Mouse (Mus musculus) heart, adult 11 months (tissue): Measurements from ENCODE around the gene Cnpy2.
"Not testable (repeated sequence)": the region's sequence is repeated elsewhere in the genome, so short reads cannot be mapped to it uniquely, and the experiment has no call there.

Source experiments
- DNase-seq: peaks from one replicate; pipeline ENCODE4 v3.0.0; 2022

Gene Cnpy2

GRCm38 (mm10) chr10:128322141-128323108 lies at the start of gene Cnpy2:
Gene Cnpy2, plus strand, starts transcription at chr10:128322459.
- peak; percentile 98 for DNase-seq

- not testable (repeated sequence) for DNase-seq
Measured at GRCm38 (mm10) chr10:128272819-128273439, 49.3 kb upstream of the Cnpy2 start.

- DNase-seq = not testable (repeated sequence)
Measured at GRCm38 (mm10) chr10:128275374-128275773, 46.9 kb upstream of the Cnpy2 start.

DNA sequence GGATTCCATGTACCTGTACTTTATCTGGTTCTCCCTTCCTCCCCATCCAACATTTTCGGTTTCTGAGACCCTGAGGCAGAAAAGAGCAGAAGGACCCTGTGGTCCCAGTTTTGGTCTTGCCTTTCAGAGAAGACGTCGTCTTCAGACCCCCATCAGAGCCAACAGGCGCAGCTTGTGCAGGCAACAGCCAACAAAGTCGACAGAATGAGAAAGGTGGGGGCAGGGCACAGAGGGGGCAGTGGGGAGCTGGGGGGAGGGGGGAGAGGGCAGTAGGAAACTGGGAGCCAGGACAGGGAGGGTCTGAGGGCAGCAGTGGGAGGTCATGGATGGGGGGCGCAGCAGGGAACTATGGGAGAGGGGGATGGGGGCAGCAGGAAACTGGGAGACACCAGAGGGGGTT lies 44.1 kb upstream of the Cnpy2 start:
- DNase-seq = no peak

DNA sequence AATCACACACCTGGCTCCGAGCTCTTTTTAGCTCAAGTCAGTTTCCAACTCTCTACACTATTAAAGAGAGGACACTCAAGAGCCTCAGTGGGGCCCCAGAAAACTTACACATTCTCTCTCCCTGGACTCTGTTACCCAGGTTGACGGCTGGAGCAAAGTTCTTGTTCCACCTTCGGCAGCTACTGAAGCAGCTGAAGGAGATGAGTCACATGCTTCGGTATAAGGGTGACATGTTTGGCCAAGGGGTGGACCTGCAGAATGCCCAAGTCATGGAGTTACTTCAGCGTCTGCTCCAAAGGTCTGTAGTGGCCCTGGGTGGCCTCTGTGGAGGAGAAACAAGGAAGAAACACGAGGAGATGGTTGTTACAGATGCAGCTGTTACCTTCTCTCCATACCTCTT lies 41.3 kb upstream of the Cnpy2 start:
- no peak for DNase-seq

- no peak for DNase-seq
Measured at GRCm38 (mm10) chr10:128281682-128282081, 40.6 kb upstream of the Cnpy2 start.

GRCm38 (mm10) chr10:128282886-128283450 lies 39.3 kb upstream of the Cnpy2 start:
- DNase-seq = no peak

DNA sequence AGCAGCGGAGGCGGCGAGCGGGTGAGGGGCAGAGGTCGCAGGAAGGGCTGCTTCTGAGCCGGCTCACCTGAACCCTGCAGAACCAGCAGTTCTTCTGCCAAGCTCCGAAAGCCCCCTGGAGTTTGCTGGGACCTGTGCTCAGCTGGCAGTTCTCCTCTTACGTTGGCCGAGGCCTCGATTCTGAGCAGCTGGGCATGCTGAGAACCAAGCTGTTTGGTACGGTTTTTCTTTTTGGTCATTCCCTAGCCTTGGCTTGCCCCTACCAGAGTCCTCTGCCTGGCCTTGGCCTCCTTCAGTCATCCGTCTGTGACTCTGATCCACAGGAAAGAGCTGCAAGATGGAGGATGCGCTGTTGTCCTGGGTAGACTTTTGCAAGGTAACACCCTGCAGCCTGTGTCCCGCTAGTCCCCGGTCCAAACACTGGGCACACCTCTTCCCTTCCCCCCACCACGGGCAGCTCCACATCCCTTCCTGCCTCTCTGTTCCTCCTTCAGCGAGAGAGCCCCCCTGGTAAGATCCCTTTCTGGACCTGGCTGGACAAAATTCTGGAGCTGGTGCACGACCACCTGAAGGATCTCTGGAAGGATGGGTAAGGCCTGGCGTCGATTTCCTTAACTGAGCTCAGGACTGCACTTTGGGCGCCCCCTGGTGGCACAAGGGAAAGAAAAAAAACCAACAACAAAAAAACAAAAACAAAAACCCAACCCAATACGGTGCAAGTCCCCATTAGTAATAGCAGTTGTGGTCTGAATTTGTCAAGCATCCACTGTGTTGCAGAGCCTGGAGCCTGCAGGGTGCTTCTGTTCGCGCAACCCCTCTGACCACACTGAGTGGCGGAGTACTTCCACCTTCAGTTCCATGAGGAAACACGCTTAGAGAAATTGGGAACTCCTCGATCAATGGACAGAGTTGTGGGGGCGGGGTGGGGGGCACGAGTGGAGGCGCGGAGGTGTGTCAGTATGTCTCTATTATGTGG lies 38.4 kb upstream of the Cnpy2 start:
- DNase-seq = peak; percentile 91

GRCm38 (mm10) chr10:128290594-128290993 lies 31.7 kb upstream of the Cnpy2 start:
- peak; percentile 96 for DNase-seq

DNA sequence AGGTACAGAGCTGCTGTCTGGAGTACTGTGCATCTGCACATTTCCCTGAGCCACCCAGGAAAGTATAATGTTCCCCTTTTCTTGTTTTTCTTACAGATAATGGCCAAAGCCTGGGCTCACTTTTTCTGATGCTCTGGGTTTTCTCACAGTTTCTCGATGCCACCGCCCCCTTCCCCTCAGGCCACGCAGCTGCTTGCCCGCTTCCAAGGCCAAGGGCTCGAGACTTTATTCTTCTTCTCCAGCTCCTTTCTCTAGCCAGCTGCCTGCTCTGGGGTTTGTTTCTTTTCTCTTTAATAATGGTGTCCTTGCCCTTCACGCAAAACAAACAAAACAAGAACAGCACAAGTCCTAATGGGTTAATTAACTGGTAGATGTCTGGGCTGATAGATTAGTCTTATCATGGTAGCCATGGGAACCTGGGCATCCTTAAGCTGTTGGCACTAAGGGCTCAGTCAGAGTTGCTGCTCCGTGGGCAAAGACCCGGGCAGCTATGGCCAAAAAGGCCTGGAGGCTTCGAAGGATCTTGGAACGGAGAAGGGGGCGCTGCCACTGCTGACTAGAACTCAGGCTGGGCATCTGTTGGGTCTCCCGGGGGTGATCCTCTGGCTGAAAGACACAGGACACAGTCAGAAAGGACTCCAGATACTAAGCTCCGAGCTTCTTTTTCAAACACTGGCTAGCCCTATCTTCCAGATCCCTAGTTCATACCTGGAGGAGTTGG lies 25.7 kb upstream of the Cnpy2 start:
- DNase-seq = no peak

- DNase-seq = no peak
Measured at GRCm38 (mm10) chr10:128297221-128297620, 25.0 kb upstream of the Cnpy2 start.

GRCm38 (mm10) chr10:128297622-128298021 lies 24.6 kb upstream of the Cnpy2 start:
- DNase-seq = no peak

- no peak for DNase-seq
Measured at GRCm38 (mm10) chr10:128298243-128298642, 24.0 kb upstream of the Cnpy2 start.

DNA sequence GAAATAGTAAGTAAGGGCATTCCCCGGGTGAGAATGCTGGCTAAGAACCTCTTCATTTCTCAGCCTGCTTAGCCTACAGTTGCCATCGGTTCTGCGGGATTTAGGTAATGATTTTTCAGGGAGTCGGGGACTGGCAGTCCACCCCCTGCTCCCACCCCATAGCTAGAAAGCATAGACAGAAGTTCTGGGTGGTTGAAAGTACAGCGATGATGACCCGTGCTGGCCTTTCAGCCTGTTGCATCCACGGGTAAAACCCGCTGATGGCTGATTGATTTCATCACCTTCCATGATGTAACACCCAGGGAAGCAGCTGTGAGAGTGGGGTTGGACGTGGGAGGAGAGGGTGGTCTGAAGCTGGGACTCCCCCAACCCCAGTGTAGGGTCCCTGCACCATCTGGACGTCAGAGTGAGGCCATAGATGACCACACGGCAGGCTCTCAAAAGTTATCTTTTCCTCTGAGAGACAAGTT lies 23.5 kb upstream of the Cnpy2 start, which contains the start of gene Il23a:
Il23a (minus strand) TSS at position 51 of the 470 bp plus-strand sequence.
- DNase-seq = no peak

DNA sequence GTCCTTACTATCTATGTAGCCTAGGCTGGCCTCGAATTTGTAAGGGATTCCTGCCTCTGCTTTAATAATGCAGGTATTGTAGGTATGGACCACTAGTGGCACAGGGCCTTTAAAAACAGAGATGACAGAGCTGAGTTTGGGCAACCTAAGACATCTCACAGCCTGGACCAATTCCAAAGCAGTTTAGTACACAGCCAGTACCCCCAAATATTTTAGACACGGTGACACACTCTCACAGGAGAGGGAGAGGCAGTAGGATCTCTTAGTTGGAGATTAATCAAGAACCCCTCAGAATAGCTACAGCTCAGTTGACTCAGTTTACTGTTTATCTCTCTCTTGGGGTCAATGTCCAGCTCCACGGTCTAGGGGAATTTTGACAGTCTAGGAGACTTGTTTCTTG lies 19.9 kb upstream of the Cnpy2 start:
- DNase-seq = no peak

DNA sequence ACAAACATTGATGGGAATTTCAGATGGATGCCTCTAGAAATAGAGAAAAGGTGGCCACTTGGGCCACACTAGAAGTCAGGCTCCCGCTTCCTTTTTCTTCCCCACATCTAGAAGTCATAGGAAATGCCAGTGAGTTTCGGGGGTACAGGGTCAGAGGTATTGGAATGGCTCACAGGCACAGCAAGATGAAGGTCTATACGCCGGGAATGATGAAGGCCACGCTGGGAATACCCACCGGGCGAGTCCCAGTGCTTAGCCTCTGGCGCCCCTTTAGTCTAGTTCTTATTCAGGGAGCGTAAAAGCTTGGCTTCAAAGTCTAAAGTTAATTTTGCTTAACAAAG lies 19.5 kb upstream of the Cnpy2 start:
- no peak for DNase-seq

- DNase-seq = peak; percentile 100
Measured at GRCm38 (mm10) chr10:128303126-128304021, 18.9 kb upstream of the Cnpy2 start, which contains the start of gene Pan2. Gene Pan2, plus strand, starts transcription at chr10:128303335.

- DNase-seq = no peak
Measured at GRCm38 (mm10) chr10:128309654-128310053, 12.6 kb upstream of the Cnpy2 start.

DNA sequence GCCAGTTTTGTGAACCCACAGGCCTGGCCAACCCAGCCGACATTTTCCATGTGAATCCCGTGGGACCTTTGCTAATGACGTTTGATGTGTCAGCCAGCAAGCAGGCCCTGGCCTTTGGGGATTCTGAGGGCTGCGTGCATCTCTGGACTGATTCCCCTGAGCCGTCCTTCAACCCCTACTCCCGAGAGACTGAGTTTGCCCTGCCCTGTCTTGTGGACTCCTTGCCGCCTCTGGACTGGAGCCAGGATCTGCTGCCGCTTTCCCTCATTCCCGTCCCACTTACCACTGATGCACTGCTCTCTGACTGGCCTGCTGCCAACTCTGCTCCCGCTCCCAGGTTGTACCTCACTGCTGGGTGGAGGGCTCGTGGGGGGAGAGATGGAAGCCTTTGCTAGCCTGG lies 12.1 kb upstream of the Cnpy2 start:
- peak; percentile 89 for DNase-seq

DNA sequence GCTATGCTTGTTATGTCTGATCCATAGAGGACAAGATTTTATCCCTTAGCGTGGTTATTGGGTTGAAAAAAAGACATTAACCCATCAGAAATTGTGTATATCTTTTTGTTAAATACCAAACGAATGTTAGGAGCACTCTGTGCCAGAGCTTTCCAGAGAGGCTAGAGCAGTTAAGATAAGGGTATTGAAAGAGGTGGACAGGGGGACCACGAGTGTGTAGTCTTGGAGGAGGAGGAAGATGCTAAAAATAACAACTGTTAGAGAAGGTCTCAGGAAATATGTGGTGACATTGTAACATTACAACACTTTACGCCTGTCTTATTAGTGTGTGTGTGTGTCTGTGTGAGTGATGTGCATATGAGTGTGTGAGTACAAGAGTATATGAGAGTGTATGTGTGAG lies 11.4 kb upstream of the Cnpy2 start:
- no peak for DNase-seq

DNA sequence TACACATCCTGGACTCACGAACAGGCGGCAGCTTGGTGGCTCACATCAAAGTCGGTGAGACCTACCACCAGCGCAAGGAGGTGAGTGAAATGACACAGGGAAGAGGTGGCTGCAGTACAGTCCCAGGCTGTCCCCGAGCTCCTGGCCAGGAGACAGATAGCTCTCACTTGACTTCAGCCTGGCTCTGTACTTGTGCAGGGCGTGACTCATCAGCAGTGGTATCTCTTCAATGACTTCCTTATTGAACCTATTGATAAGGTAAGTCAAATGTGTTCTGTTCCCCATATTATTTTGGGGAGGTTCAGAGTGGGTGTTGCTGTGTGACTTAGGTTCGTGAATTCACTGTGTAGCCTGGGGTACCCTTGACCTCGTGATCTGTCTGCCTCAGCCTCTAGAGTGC lies 6.7 kb upstream of the Cnpy2 start:
- no peak for DNase-seq
